ENCODE assay signal across 25 mouse cellular contexts in genomic region chr9:75378774-75379173, GRCm38 (mm10). TPM values are rescaled to one million over a fixed set of nuclear protein-coding genes. Genes with fewer than 3 reads are reported as not detected.
"Had no signal": no experiment of that assay in that cellular context is flagged by ENCODE, and none has a peak within 500 bp of the region (broad histone marks: within the 10 kb centered on the region; RNA-seq: fewer than 3 reads in every experiment).

No protein-coding gene starts in this region.

- H3K9me3 ChIP-seq: limb, embryonic 15.5 days; liver, embryonic 12.5 days; liver, embryonic 15.5 days; neural tube, embryonic 12.5 days; neural tube, embryonic 15.5 days had no signal

- H3K9ac ChIP-seq: limb, embryonic 12.5 days; limb, embryonic 15.5 days; liver, embryonic 12.5 days; liver, embryonic 15.5 days; lung, embryonic 14.5 days; neural tube, embryonic 12.5 days; neural tube, embryonic 15.5 days had no signal

- H3K27ac ChIP-seq: hindbrain, postnatal 0 days; kidney, postnatal 0 days; limb, embryonic 12.5 days; limb, embryonic 15.5 days; liver, embryonic 12.5 days; liver, embryonic 15.5 days; neural tube, embryonic 12.5 days; neural tube, embryonic 15.5 days had no signal

- DNase-seq: kidney, adult 2 months; kidney, postnatal 36 days; left cerebral cortex, postnatal 4 days; lung, embryonic 14.5 days; midbrain, embryonic 14.5 days; right cerebral cortex, adult 18-20 months; right cerebral cortex, postnatal 25 days; thymus, adult 2 months; thymus, postnatal 14 days; thymus, postnatal 4 days had no signal

- H3K27me3 ChIP-seq: limb, embryonic 12.5 days; limb, embryonic 15.5 days; liver, embryonic 12.5 days; liver, embryonic 15.5 days; neural tube, embryonic 12.5 days; neural tube, embryonic 15.5 days had no signal

- H3K4me2 ChIP-seq: limb, embryonic 12.5 days; limb, embryonic 15.5 days; liver, embryonic 12.5 days; liver, embryonic 15.5 days; lung, embryonic 14.5 days; neural tube, embryonic 12.5 days; neural tube, embryonic 15.5 days had no signal

- H3K4me1 ChIP-seq: limb, embryonic 12.5 days; limb, embryonic 15.5 days; liver, embryonic 12.5 days; liver, embryonic 15.5 days; neural tube, embryonic 12.5 days; neural tube, embryonic 15.5 days had no signal

- H3K4me3 ChIP-seq: limb, embryonic 12.5 days; limb, embryonic 15.5 days; liver, embryonic 12.5 days; liver, embryonic 15.5 days; neural tube, embryonic 12.5 days; neural tube, embryonic 15.5 days had no signal

- H3K36me3 ChIP-seq: limb, embryonic 12.5 days; limb, embryonic 15.5 days; liver, embryonic 12.5 days; liver, embryonic 15.5 days; neural tube, embryonic 12.5 days; neural tube, embryonic 15.5 days had no signal

- ATAC-seq: inflammation-experienced regulatory T-cells, adult 6 months; liver, embryonic 12.5 days; lung, postnatal 0 days had no signal

RNA-seq across cellular contexts. Expression of gene Bcl2l10, which starts 31.2 kb away (rescaled TPM):
- total RNA-seq: layer of hippocampus, adult 18-20 months; midbrain, postnatal 0 days had no signal
- polyA plus RNA-seq: hindbrain, postnatal 0 days; inflammation-experienced regulatory T-cells, adult 6 months; kidney, embryonic 14.5 days; kidney, postnatal 0 days; limb, embryonic 12.5 days; limb, embryonic 15.5 days; liver, embryonic 12.5 days; liver, embryonic 15.5 days; lung, embryonic 14.5 days; midbrain, embryonic 14.5 days; midbrain, postnatal 0 days; neural tube, embryonic 12.5 days; neural tube, embryonic 15.5 days; spleen, adult 2 months; stomach, embryonic 16.5 days; thymus, adult 2 months had no signal
